Mouse (Mus musculus) thymus, postnatal 14 days (tissue): ENCODE measurements at regions not wholly inside any gene's neighbourhood (a gene's known extent, or its start where the extent isn't known, plus 50 kb on each side); places are given as distances from the start of the nearest gene placed in this dataset.
"Not testable (repeated sequence)": the region's sequence is repeated elsewhere in the genome, so short reads cannot be mapped to it uniquely, and the experiment has no call there.

Experiments
- DNase-seq: peaks from one replicate; pipeline ENCODE4 v3.0.0; 2021

DNA sequence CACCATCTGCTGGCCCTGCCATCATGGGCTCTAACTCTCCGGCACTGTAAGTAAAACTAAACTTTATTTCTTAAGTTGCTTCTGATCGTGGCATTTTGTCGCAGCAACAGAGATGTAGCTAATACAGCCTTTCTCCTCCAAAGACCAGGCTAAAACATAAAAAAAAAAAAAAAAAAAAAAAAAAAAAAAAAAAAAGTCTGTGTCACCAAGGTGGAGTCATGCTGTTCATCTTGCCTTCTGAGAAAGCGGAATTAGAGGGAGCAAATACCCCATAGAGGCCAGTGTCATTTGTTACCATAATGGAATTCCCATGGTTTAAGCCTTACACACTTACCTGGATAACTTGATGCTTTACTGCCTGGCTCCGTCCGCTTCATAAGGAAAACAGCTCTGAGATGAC is 136.9 kb upstream of the Rybp start:
- no peak for DNase-seq

DNA sequence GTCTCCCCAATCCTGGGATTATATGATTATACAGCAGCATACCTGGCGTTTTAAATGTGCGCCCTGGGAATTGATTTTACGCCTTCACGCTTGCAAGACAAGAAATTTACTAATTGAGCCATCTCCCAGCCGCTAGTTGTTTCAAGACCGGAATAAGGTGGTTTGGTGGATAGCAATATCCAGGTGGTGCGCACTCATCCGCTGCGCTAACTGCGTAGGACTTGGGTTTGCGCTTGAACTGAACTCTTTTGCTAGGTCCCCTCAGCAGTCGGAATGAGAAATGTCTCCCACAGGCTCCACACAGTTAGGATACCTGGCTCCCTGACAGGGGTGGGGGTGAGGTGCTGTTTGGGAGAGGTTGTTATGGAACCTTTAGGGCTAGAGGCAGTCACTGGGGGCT is 136.4 kb upstream of the Rybp start:
- no peak for DNase-seq

DNA sequence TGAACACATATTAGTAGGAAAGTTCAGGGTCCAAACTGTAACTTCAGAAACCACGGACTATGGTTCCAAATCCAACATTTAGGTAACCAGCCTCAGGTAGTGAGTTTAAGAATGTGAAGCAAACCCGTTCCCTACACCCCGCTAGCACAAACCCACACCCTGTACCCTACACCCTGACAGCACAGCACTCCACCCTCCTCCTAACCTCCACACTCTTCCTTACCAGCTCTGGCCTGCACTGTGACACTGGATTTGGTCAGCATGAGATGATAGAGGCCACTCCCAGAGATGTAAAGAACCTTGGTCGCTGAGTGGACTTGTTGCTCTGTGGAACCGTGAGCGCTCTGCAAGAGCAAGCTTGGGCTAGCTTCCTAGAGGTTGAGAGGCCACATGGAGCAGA is 135.3 kb upstream of the Rybp start:
- DNase-seq: no peak

DNA sequence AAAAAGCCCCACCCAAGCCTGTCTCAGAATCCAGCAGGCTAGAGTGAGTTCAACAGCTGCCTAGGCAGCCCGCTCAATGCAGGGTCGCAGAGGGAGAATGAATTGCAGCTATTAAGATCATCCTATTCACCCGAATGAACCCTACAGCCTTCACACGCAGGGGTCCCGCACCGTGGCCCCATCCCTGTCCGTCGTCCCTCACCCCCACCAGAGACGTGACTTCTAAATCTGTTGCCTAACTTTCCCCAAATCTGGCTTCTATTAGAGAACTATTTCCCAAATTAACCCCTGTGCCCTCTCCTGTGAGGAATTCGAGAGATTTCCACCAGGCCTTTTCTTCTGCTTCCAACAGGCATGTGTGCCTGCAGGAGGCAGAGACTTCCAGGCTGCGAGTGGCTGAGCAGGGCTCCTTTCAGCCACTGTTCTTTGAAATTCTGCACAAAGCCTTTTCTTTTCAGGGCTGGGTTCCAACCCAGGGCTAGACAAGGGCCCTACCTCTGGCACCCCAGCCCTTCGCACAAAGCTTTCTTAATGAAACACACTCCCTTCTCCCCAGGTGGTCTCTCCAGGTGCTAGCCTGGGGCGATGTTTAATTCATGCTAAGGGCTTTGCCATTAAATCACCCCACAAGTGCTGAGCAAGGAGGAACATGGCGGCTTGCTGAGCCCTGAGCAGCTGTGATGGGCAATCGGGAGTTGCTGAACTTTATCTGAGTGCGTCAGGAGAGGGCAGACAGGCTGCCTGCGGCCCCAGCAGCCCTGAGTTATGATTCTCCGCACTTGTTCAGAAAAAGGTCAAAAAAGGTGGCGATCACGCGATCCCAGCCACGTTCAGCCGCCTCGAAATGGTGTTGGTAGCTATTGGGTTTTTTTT is 134.7 kb upstream of the Rybp start:
- DNase-seq: no peak

DNA sequence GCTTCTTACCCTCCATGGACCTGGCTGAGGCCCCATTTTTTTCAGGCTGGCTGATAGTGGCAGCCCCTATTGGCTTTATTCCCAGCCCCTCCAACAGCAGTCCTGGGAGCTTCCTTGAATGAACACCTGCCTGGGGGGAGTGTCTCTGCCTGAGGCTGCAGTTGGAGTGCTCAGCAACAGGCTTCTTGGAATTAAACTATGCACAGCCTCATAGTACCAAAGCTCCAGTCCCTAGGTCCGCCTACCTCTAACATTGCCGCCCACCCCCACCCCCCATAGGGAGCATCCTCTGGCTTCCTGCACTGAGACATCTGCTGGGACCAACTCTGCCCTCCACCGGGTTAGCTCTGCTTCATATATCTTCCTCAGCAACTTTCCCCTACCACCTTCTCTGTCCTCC is 133.3 kb upstream of the Rybp start:
- no peak for DNase-seq

DNA sequence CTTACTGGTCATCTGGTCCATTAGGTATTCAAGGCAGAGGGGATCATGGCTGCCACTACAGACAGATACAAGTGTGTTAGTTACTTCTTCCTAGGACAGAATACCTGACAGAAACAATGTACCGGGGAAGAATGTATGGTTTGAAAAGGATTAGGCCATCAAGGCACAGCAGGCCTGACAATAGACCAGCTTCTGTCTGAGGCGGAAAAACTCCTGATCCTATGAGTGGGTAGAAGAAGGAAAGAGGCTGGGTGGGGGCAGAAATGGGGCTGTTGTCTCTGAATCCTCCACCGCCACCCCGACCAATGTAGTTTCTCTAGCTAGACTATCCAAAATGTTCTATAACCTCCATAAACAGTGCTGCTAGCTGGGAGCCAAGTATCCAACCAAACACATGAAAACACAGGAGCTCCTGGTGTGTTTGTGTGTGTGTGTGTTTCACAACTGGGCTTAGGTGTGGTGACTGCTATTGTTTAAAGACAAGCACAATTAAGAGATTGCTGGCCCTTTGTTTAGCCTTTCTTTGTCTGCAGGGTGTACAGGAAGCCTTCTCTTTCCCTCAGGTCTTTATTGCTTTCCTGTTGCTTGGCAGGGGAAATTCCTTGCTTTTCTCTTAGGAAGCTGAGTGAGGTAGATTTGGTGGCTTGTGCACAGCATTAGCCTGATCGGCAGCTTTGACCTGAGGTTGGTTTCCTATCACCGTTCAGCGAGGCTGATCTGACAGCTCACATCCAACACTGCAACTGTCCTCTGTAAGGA is 132.7 kb upstream of the Rybp start:
- DNase-seq: no peak

DNA sequence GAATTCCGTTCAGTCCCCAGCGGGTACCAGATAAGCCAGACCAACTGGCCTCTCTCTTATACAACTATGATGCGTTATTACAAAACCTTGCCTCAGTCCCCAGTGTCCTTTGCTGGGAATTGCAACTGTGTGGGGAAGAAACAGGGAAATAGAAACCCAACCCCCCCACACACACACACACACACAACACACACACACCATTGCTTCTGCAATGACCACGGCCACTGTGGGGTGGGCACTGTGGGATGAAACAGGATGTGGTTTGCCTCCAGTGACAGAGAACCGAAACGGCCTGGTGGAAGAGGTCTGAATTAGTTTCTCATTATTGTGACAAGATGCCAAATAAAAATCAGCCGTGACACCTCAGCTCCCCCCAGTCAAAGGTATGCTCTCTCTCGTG is 128.8 kb upstream of the Rybp start:
- DNase-seq: no peak

DNA sequence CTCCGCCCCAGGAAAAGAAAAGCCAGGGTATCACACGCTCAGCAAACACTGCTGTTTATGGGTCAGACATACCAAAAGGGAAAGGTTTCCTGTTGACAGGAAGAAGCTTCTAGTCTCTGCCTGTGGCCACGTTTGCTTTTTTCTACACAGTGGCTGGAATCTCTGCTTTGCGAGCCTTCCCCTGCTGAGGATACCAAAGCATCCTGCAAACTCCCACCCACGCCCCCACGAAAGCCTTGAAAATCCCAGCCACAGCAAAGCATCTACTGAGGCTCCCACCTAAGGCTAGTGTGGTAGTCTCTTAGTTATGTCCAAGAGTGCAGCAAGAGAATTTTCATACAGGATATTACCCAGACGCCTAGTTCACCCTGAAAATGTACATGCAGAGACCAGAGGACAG is 128.2 kb upstream of the Rybp start:
- no peak for DNase-seq

DNA sequence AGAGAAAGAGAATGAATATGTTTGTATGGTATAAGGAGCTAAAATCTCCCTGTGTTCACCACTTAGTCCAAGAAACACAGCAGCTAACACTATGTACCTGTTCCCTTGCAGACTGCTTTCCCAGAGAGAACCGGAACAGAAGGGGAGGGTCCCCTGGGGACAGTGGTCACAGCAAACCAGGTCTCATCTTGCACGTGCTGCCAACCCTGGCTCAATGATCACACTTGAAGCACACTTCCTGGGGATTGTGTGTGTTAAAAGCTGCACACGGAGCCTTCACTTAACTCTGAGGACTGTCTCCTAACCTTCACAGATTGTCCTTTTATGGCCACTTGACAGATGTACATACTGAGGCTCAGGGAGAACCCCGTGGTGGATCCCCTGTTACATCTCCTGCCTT is 127.6 kb upstream of the Rybp start:
- no peak for DNase-seq

DNA sequence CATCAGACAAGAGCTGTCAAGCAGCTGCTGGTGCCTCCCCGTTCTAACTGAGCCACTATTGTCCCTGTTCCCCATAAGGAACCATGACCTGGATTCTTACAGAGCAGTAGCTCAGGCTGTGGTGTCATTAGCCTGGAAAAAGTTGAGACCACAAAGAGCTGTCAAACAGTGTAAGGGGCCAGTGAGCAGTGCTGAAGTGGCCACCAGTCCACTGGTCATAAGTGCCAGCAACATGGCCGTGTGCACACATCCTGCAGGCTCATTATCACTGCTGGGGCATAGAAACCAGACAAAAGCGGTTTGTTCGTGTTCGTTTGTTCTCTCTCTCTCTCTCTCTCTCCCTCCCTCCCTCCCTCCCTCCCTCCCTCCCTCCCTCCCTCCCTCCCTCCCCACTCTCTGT is 125.2 kb upstream of the Rybp start:
- DNase-seq: no peak

DNA sequence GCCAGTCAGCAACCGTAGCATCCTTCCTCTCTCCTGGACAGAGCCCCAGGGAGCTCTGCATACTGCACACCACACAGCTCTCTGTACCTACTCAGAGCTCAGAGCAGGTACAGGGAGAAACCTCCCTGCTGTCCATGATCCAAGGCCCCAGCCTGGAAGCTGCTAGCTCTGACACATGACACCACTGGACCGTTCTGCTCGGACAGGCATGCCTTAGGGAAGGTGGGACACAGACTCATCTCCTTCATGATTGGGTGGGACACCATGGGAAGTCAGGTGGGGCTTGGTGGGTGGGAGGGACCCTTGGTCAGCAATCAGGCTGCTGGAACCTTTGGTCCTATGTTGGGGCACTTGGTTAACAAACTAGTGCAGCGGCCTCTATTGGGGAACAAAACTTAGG is 124.7 kb upstream of the Rybp start:
- no peak for DNase-seq

DNA sequence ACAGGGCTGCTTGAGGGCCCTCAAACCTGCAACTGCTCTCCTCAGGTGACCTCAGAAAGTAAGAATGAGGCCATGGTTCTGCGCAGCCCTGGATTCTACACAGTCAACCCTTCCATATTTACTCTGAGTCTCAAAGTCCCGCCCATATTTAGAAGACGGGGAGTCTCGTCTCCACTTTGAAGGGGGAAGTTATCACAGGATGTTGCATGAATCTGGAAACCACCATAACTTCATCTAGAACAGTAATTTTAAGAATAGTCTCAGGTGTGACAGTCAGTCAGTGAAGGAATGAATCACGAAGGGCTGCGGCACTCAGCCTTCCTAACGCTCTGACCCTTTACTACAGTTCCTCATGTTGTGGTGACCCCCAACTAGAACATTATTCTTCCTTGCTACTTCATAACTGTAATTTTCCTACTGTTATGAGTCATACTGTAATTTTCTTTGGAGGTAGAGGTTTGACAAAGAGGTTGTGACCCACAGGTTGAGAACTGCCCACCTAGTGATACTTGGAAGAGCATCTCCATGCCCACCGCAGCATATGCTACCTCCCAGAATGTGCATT is 122.9 kb upstream of the Rybp start:
- no peak for DNase-seq

DNA sequence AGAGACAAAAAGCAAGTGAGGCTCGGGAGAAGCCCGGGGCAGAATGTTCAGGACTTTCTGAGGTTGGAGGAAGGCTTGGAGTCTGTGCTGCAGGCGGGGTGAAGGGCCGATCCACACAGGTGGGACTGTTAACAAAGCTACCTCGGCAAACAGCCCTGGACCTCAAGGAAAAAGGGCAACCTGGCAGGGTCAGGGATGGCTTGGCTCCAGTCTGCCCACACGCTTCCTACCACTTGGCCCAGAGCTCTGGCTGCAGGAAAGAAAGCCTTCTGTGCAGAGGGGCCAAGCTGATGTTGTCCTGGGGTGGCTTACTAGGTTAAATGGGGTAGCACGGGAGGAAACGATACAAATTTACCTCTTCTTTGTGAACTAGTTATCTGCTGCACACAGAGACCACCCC is 121.5 kb upstream of the Rybp start:
- no peak for DNase-seq

DNA sequence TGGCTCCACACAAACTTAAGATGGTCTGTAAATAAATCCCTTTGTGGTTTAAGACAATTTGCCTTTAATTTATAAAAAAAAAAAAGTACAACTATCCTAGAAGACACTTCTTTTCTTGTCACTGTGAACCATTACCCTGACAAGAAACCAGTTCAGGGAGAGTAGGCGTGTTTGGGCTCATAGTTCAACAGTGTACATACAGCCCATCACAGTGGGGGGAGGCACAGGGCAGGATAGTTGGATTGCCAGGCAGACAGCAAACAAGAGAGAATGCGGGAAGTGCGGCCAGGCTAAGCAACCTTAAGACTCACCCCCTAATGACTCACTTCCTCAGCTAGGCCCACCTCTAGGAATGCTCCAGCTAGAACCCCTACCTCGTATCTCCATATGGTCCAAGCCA is 119.2 kb upstream of the Rybp start:
- DNase-seq: no peak

DNA sequence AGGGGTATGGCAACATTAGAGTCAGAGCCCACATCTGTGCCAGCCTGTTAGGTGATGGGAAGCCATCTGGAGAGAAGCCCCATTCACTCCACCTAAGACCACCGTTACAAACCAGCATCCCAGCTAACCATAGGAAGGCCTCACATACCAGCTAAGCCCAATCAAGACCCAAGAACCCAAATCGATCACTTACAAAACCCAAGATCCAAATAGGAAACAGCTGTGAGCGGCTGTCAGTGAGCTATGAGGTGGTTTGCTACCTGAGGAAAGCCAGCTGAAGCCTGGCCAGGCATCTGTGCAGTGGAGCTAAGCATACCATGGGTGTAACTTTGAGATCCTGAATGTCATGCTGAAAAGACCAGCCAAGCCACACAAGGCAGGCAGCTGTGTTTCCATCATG is 116.9 kb upstream of the Rybp start:
- DNase-seq: no peak

DNA sequence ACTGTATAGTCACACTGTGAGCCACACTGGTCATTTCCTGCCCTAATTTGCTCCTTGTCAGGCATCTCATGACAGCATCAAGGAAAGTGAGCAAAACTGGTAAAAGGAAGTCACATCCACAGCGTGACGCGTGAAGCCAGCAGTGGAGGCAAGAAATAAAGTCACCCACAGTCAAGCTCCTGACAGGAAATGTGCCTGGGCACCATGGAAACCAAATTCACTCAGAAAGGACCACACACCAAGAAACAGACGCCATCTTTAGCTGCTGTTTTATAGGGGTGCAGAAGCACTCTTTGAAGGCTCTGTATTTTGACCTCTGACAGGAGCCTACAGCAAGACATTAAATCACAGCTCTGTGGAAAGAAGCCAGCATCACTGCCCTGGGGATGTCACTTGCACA is 115.4 kb upstream of the Rybp start:
- no peak for DNase-seq

DNA sequence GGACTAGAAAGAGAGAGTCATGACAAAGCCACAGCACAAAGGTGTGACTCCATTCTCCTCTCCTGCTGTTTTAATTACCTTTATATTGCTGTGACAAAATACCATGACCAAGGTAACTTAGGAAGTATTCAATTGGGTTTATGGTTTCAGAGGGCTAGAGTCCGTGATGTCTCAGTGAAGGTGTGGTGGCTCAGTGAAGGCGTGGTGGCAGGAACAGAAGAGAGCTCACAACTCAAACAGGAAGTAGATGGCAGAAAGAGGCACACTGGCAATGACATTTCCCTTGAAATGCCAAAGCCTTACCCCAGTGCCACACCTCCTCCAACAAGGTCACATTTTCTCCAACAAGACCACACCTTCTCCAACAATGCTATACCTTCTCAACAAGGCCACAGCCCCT is 114.4 kb upstream of the Rybp start:
- DNase-seq: no peak

DNA sequence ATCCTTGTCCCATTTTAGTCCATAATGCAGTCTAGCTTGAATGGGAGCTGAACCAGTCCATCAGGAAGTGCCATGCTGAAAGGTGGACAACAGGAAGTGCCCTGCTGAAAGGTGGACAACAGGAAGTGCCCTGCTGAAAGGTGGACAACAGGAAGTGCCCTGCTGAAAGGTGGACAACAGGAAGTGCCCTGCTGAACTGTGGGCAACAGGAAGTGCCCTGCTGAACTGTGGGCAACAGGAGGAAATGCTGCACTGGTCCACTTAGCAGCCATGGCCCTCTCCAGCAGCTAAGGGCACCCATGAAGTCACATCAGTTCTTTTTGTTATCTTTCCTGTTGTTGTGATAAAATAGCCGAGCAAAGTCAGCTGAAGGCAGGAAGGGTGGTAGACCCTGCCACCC is 112.1 kb upstream of the Rybp start:
- DNase-seq: not testable (repeated sequence)

DNA sequence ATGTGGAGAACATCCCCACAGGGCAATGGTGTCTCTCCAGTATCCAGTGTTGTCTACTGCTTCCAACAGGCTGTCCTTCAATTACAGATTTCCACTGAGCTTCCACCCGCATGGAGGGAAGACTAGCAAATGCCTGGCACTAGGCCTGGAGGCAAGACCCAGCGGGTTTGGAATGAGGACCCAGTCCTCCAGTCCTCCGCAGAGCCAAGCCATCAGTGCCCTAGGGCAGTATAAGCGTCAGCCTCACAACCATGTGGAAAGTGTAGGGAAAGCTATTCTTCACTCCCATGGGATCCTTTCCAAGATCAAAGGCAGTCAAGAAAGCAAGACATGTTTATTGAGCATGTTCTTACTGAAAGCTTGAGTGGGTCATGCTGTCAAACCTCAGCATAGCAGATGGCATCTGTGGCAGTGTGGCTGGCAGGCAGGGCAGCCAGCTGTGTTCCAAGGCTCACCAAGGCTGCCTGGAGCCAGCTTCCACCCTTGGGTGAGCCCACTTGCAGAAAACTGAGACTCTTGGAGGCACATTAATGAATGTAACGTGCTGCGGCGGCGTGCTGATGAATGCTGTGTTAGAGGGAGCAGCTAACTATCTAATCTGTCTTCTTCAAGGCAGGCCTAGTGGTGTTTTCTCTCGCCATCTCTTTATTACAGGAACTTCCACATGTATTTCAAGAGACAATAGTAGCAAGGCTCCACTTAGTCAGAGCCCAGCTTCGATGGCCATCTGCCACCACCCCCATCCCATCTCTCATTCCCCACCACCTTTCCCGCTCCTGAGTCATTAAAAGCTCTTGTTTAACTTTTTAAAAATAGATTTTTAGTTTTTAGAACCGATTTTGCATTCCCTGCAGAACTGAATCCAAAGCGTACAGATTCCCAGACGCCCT is 109.3 kb upstream of the Rybp start:
- DNase-seq: no peak

DNA sequence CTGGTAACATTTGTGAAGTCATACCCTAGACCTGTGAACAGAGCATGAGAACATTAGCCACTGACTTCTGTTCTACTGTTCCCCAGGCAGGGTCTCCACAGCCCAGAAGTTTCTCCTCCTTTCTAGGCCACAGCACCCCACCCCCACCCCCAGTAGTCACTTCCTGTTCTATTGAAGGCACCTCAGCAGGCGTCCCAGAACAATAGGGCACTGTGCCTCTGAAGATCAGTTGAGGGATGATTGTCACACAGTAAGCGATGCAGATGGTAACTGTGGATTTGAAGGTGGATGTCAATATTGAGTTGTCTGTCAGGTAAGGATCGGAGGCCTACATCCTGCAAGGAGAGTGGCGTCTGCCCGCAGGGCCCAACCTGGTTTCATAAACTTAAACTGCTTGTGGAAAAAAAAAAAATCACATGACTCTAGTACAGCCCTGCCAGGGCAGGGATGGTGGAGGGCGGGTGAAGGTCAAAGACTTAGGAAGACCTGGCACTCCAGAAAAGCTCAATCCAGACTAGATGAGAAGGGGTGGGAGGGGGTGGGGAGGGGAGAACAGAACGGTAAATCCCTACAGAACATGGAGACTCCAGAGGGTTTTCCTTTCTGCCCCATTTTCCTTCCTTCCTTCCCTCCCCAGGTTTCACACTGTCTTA is 103.1 kb upstream of the Rybp start:
- peak; percentile 61 for DNase-seq

DNA sequence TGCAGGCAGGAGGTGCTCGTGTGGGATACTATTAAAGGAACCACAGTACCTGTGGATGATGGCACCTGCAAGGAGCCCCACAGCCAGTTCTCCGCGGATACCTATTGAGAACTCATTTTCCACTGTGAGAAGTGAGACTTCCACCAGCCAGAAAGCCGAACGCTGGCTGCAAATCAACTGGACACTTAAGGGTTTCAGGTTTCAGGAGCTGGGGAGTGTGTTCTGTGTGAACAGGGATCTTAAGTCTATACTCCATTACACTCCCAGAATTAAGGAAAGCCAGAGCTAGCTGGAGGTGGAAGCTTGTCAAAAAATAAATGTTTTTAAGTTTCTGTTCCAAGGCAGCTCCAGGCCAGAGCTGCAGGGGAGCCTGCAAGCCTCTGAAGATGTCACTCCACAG is 99.8 kb upstream of the Rybp start:
- no peak for DNase-seq

DNA sequence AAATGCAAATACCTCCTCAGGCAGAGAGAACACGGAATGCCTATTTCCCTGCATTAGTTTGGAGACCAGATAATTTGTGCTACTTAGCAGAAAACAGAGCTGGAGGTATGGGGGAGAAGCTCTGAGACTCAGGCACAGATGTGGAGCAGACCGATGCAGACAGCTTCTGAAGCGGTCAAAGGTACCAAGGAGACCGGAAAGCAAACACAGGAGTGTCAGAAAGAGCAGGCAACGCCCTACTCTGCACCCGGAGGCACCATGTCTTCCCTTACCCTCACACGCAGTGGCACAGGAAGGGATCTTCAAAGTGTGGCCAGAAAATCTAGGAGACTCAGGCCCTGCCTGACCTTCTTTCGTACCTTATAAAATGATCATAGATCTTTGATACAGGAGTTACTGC is 98.4 kb upstream of the Rybp start:
- DNase-seq: no peak

DNA sequence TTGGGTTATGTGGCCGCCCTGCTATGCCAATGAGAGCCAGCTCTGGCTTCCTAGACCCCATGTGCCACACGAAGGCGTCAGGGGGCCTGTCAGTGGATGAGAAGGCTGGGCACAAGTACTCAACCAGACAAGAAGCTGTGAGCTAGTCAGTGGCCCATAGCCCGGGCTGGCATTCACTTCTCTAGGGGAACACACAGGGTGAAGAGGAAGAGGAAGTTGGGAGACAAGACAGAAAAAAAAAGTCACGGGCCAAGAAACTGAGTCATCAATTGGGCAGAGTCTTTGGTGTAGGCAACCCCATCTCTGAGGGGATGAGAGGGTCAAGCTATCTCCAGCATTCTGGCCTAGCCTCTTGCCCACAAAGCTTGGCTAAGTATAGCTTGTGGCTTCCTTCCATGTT is 93.8 kb upstream of the Rybp start:
- DNase-seq: no peak
